Mouse (Mus musculus) embryonic facial prominence, embryonic 15.5 days (tissue): ENCODE measurements around the gene Cx3cl1. TPM values are rescaled to one million over a fixed set of nuclear protein-coding genes. Genes with fewer than 3 reads are reported as not detected.

ENCODE experiments used
- ATAC-seq: fragments of 200-750 bp; cut with Nextera tagmentation; 2 replicates; pipeline ENCODE4 v1.8.0; 2017; ENCODE audit warnings: low read depth, moderate TSS enrichment; ENCODE audit not compliant: insufficient number of reproducible peaks, low FRiP score, low TSS enrichment
- H3K27ac ChIP-seq: fragments of 300-500 bp; sonication (generic); replicated peaks from 2 replicates; pipeline ENCODE4 v1.5.1; 2015; ENCODE audit warnings: mild to moderate bottlenecking, inconsistent platforms
- H3K27me3 ChIP-seq: fragments of 300-500 bp; sonication (generic); 2 replicates; pipeline ENCODE4 v1.6.1; 2015; ENCODE audit warnings: inconsistent platforms
- H3K36me3 ChIP-seq: fragments of 300-500 bp; sonication (generic); 2 replicates; pipeline ENCODE4 v1.6.1; 2015; ENCODE audit warnings: mild to moderate bottlenecking, inconsistent platforms
- H3K4me1 ChIP-seq: fragments of 300-500 bp; sonication (generic); 2 replicates; pipeline ENCODE4 v1.6.1; 2015; ENCODE audit warnings: inconsistent platforms
- H3K4me2 ChIP-seq: fragments of 300-500 bp; sonication (generic); replicated peaks from 2 replicates; pipeline ENCODE4 v1.6.1; 2015; ENCODE audit warnings: mild to moderate bottlenecking, inconsistent platforms
- H3K4me3 ChIP-seq: fragments of 300-500 bp; sonication (generic); replicated peaks from 2 replicates; pipeline ENCODE4 v1.5.1; 2015; ENCODE audit warnings: mild to moderate bottlenecking, inconsistent platforms
- H3K9ac ChIP-seq: fragments of 300-500 bp; sonication (generic); 2 replicates; pipeline ENCODE4 v1.6.1; 2015; ENCODE audit warnings: inconsistent platforms
- H3K9me3 ChIP-seq: fragments of 300-500 bp; sonication (generic); replicated peaks from 2 replicates; pipeline ENCODE4 v1.6.1; 2016; ENCODE audit warnings: inconsistent platforms
- WGBS: fragments of 180-500 bp; shearing (Covaris S2); methylation state at CpG from one replicate; pipeline ENCODE4 v1.1.7; 2015; 5-methylcytosine and 5-hydroxymethylcytosine counted together
- polyA plus RNA-seq: library from polyadenylated mRNA; unstranded; fragments of >200 nt; fragmentation: Nextera tagmentation; extraction: Ambion mirVana; gene quantifications from 2 replicates; pipeline ENCODE4 v1.2.1, GENCODE M21; 2015

Gene Cx3cl1
- polyA plus RNA-seq, 1 experiment from 2014 or later, result 13.7 TPM

- 0 out of 2 replicates have a peak, but pooled peaks cover 5% of the 10 kb centered on the region for H3K4me1 ChIP-seq
- H3K9me3 ChIP-seq, result no peaks in the 10 kb centered on the region
- ATAC-seq, result peak; percentile 35; the same call in 1 of the 2 replicates
- WGBS, result 55% methylated on average over 7 of the region's 7 CpGs
- H3K36me3 ChIP-seq, result peaks cover 32% of the 10 kb centered on the region
- H3K4me3 ChIP-seq, result no peak overlapping the region
- H3K27ac ChIP-seq, result no peak overlapping the region; the same call in 1 of the 2 replicates
- no peaks in the 10 kb centered on the region for H3K27me3 ChIP-seq
- no peak overlapping the region for H3K9ac ChIP-seq
- no peak overlapping the region for H3K4me2 ChIP-seq
Observed at GRCm38 (mm10) chr8:94820553-94820952, 48.7 kb downstream of the Cx3cl1 start.

DNA sequence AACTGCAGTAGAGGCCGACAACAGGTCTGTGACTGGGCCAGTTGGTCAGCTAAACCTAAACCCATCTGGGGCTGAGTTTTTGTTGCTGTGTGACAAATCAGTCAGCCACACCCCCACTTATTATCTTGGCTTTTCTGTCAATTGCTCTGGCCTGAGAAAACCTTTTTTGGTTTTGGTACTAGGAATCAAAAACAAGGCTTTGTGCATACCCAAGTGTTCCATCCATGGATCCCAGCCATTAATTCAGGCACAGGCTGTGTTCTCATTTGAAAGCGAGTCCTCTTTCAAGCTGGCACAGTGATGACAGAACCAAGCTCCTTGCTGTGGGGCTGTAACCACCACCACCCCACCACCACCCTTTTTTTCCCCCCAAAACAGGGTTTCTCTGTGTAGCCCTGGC lies 49.6 kb downstream of the Cx3cl1 start:
- 84% methylated on average over 2 of the region's 2 CpGs for WGBS
- Histone ChIP-seq H3K4me2 (no peak overlapping the region), H3K9me3 (no peaks in the 10 kb centered on the region), H3K4me1 (0 out of 2 replicates have a peak, but pooled peaks cover 5% of the 10 kb centered on the region), H3K27me3 (no peaks in the 10 kb centered on the region), H3K9ac (no peak overlapping the region), H3K27ac (no peak overlapping the region), H3K4me3 (no peak overlapping the region), H3K36me3 (peaks cover 37% of the 10 kb centered on the region)
- no peak for ATAC-seq

DNA sequence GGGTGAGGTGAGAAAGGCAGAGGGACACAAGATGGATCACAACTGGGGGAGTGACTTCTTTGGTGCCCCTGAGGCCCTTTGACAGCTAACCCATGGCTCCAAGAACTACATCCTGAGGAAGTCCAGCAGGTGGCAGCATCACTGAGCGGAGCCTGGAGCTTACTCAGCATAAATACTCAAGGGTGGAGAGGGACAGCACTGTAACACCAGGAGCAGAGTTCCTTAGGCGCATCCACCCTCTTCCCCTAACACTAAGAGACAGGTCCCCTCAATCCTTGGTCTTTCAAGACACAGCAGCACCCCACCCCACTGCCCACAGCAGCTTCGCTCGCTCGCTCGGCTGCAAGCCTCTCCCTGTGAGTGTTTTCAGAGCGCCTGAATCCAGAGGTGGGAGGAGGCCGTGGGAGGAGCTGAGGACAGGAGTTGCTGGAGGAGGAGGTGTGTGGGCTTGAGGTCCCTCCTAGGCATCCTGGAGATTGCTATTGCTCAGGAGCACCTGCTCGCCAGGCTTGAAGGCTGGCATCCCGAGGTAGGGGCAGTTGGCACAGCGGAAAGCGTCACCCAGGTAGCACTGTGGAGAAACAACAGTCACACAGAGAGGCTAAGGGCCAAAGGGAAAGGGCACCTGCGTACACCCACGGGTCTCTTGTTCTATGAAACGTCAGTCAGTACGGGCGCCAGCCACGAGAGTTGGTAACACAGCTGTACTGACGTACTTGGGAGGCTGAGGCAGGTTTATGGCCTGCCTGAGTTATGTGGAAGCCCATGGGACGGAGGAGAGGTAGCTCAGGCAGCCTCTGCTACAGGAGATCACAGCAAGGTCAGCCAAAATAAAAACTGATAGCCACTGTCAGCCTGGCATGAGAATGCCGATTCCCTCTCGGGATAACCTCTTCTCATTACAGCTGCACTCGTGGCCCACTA lies 51.1 kb downstream of the Cx3cl1 start:
- WGBS, result 76% methylated on average over 23 of the region's 23 CpGs
- Histone ChIP-seq H3K4me3 (no peak overlapping the region), H3K9ac (no peak overlapping the region), H3K9me3 (no peaks in the 10 kb centered on the region), H3K36me3 (peaks cover 49% of the 10 kb centered on the region), H3K4me1 (0 out of 2 replicates have a peak, but pooled peaks cover 5% of the 10 kb centered on the region), H3K27ac (no peak overlapping the region), H3K4me2 (no peak overlapping the region), H3K27me3 (no peaks in the 10 kb centered on the region)
- no peak for ATAC-seq

DNA sequence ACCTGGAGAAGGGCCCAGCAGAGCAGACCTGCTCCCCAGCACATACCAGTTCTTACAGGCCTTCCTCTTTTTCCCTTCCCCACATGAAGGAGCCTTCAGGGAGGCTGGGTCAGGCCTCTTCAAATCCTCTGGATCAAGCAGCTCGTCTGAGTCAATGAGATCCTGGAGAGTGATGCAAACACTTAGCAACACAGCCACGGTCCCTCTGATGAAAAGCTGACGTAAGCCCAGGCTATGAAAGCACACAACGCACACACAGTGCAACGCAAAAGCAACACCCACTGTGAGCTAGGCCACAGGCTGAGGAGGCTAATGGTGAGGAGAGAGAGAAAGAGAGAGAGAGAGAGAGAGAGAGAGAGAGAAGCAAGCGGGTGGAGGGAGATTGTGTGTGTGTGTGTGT lies 53.4 kb downstream of the Cx3cl1 start:
- no peaks in the 10 kb centered on the region for H3K9me3 ChIP-seq
- H3K4me2 ChIP-seq, result no peak overlapping the region
- no peak overlapping the region for H3K4me3 ChIP-seq
- WGBS, result 85% methylated on average over 6 of the region's 6 CpGs
- H3K9ac ChIP-seq, result no peak overlapping the region
- H3K27me3 ChIP-seq, result no peaks in the 10 kb centered on the region
- 0 out of 2 replicates have a peak, but pooled peaks cover 5% of the 10 kb centered on the region for H3K4me1 ChIP-seq
- ATAC-seq, result no peak
- peaks cover 55% of the 10 kb centered on the region for H3K36me3 ChIP-seq
- no peak overlapping the region for H3K27ac ChIP-seq

DNA sequence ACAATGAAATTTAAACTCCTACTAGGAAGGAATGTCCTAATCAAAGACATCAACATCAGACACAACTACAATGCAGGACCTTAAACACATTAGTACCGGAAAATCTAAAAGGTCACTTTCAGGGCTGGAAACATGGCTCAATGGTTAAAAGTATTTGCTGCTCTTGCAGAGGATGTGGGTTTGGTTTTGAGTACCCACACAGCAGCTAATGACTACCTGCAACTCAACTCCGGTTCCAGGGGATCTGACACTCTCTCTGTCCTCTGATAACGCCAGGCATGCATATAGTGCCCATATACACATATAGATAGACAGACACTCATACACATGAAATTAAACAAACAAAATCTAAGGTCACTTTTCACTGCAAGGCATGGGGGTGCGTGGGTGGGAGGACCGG lies 54.4 kb downstream of the Cx3cl1 start:
- Histone ChIP-seq H3K36me3 (peaks cover 64% of the 10 kb centered on the region), H3K27me3 (no peaks in the 10 kb centered on the region), H3K4me2 (no peak overlapping the region), H3K27ac (no peak overlapping the region), H3K4me3 (no peak overlapping the region), H3K9ac (no peak overlapping the region), H3K4me1 (0 out of 2 replicates have a peak, but pooled peaks cover 5% of the 10 kb centered on the region), H3K9me3 (no peaks in the 10 kb centered on the region)
- ATAC-seq, result no peak
- 90% methylated on average over 5 of the region's 5 CpGs for WGBS

DNA sequence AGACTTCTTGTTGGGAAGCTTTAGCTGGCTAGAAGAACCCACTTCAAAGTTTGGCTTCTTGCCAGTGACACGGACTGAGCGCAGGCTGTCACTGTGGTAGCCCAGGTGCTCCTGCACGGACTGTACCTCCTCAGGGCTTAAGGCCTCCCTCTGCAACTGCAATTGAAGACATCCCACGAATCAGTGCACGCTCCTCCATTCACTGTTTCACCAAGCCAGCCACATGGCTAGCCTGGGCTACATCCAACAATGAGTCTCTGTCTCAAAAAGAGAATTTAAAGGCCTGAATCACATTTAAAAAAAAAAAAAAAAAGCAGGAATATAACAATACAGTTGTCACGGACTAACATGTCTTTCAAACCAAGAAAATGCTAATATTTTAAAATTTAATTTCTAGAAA lies 56.5 kb downstream of the Cx3cl1 start:
- Histone ChIP-seq H3K27ac (no peak overlapping the region), H3K4me3 (no peak overlapping the region), H3K9me3 (no peaks in the 10 kb centered on the region), H3K36me3 (peaks cover 64% of the 10 kb centered on the region), H3K9ac (no peak overlapping the region), H3K4me2 (no peak overlapping the region), H3K27me3 (no peaks in the 10 kb centered on the region), H3K4me1 (no peaks in the 10 kb centered on the region)
- 83% methylated on average over 6 of the region's 6 CpGs for WGBS
- no peak for ATAC-seq

Other genes with a start within 250 kb of the Cx3cl1 start
- 15.6 and 16.1 TPM in 2 replicates for gene Cpne2, start 239.0 kb upstream of the Cx3cl1 start, polyA plus RNA-seq
- gene Rspry1, start 170.1 kb upstream of the Cx3cl1 start, polyA plus RNA-seq, result 36.8 and 36.9 TPM in 2 replicates
- gene Fam192a, start 170.0 kb upstream of the Cx3cl1 start, polyA plus RNA-seq, result 58.9 and 62.4 TPM in 2 replicates
- gene Arl2bp, start 105.4 kb upstream of the Cx3cl1 start, polyA plus RNA-seq, result 118 and 120 TPM in 2 replicates
- 10.9 and 14.2 TPM in 2 replicates for gene Pllp, start 75.7 kb upstream of the Cx3cl1 start, polyA plus RNA-seq
- not detected in 2 replicates for gene Ccl22, start 26.4 kb upstream of the Cx3cl1 start, polyA plus RNA-seq
- gene Ccl17, start 38.4 kb downstream of the Cx3cl1 start, polyA plus RNA-seq, result not detected in 2 replicates
- gene Coq9, start 66.3 kb downstream of the Cx3cl1 start, polyA plus RNA-seq, result 78.0 and 80.7 TPM in 2 replicates
- gene Ciapin1, start 66.3 kb downstream of the Cx3cl1 start, polyA plus RNA-seq, result 81.7 and 92.5 TPM in 2 replicates
- gene Polr2c, start 85.4 kb downstream of the Cx3cl1 start, polyA plus RNA-seq, result 132 and 135 TPM in 2 replicates
- 31.0 and 31.1 TPM in 2 replicates for gene Dok4, start 104.3 kb downstream of the Cx3cl1 start, polyA plus RNA-seq
- 42.3 and 44.6 TPM in 2 replicates for gene Ccdc102a, start 146.1 kb downstream of the Cx3cl1 start, polyA plus RNA-seq
- 0.07 and 0.08 TPM in 2 replicates for gene Adgrg5, start 151.7 kb downstream of the Cx3cl1 start, polyA plus RNA-seq
- gene Adgrg1, start 202.7 kb downstream of the Cx3cl1 start, polyA plus RNA-seq, result 29.9 and 31.9 TPM in 2 replicates
- gene Adgrg3, start 245.7 kb downstream of the Cx3cl1 start, polyA plus RNA-seq, result 3.2 and 3.8 TPM in 2 replicates